Mouse (Mus musculus) hindbrain, embryonic 10.5 days (tissue): ENCODE measurements at regions not wholly inside any gene's neighbourhood (a gene's known extent, or its start where the extent isn't known, plus 50 kb on each side); places are given as distances from the start of the nearest gene placed in this dataset.
A peak's percentile ranks its signal among the peaks of the same experiment; 100 is the strongest.

ENCODE experiments used
- DNase-seq: peaks from one replicate; pipeline ENCODE4 v3.0.0-alpha.2; 2017; ENCODE audit warnings: low spot score
- H3K27ac ChIP-seq: fragments of 300-500 bp; sonication (generic); 2 replicates; pipeline ENCODE4 v1.5.1; 2016; ENCODE audit warnings: mild to moderate bottlenecking, moderate library complexity
- H3K27me3 ChIP-seq: fragments of 300-500 bp; sonication (generic); 2 replicates; pipeline ENCODE4 v1.6.1; 2016; ENCODE audit warnings: mild to moderate bottlenecking; ENCODE audit not compliant: poor library complexity, insufficient read depth, severe bottlenecking
- H3K36me3 ChIP-seq: fragments of 300-500 bp; sonication (generic); 2 replicates; pipeline ENCODE4 v1.6.1; 2016; ENCODE audit warnings: mild to moderate bottlenecking, moderate library complexity
- H3K4me1 ChIP-seq: fragments of 300-500 bp; sonication (generic); replicated peaks from 2 replicates; pipeline ENCODE4 v1.6.1; 2016; ENCODE audit warnings: mild to moderate bottlenecking
- H3K4me3 ChIP-seq: fragments of 300-500 bp; sonication (generic); 2 replicates; pipeline ENCODE4 v1.5.1; 2016; ENCODE audit warnings: mild to moderate bottlenecking, moderate library complexity
- H3K9me3 ChIP-seq: fragments of 300-500 bp; sonication (generic); 2 replicates; pipeline ENCODE4 v1.6.1; 2016; ENCODE audit warnings: mild to moderate bottlenecking, moderate library complexity
- WGBS: fragments of 180-500 bp; shearing (Covaris S2); methylation state at CpG from one replicate; pipeline ENCODE4 v1.1.7; 2016; 5-methylcytosine and 5-hydroxymethylcytosine counted together

GRCm38 (mm10) chr12:9151426-9151825 is 121.6 kb downstream of the Ttc32 start:
- H3K4me3 ChIP-seq = no peak overlapping the region
- H3K36me3 ChIP-seq = no peaks in the 10 kb centered on the region
- WGBS = 80% methylated on average over 1 of the region's 1 CpGs
- DNase-seq = no peak
- no peak overlapping the region for H3K27ac ChIP-seq
- no peaks in the 10 kb centered on the region for H3K27me3 ChIP-seq
- H3K4me1 ChIP-seq = no peaks in the 10 kb centered on the region
- no peaks in the 10 kb centered on the region for H3K9me3 ChIP-seq

GRCm38 (mm10) chr12:9154491-9154890 is 124.7 kb downstream of the Ttc32 start:
- no peaks in the 10 kb centered on the region for H3K27me3 ChIP-seq
- no peak for DNase-seq
- H3K9me3 ChIP-seq = no peaks in the 10 kb centered on the region
- no peaks in the 10 kb centered on the region for H3K36me3 ChIP-seq
- no peaks in the 10 kb centered on the region for H3K4me1 ChIP-seq
- no peak overlapping the region for H3K4me3 ChIP-seq
- WGBS = 92% methylated on average over 2 of the region's 2 CpGs
- H3K27ac ChIP-seq = no peak overlapping the region

GRCm38 (mm10) chr12:9156794-9157193 is 127.0 kb downstream of the Ttc32 start:
- no peak for DNase-seq
- Histone ChIP-seq H3K4me1 (no peaks in the 10 kb centered on the region), H3K27ac (no peak overlapping the region), H3K27me3 (no peaks in the 10 kb centered on the region), H3K9me3 (no peaks in the 10 kb centered on the region), H3K36me3 (no peaks in the 10 kb centered on the region), H3K4me3 (no peak overlapping the region)

GRCm38 (mm10) chr12:9158751-9159150 is 129.0 kb downstream of the Ttc32 start:
- no peak overlapping the region for H3K4me3 ChIP-seq
- no peaks in the 10 kb centered on the region for H3K9me3 ChIP-seq
- H3K4me1 ChIP-seq = no peaks in the 10 kb centered on the region
- no peaks in the 10 kb centered on the region for H3K36me3 ChIP-seq
- DNase-seq = no peak
- WGBS = 92% methylated on average over 5 of the region's 5 CpGs
- no peak overlapping the region for H3K27ac ChIP-seq
- no peaks in the 10 kb centered on the region for H3K27me3 ChIP-seq

- H3K27ac ChIP-seq = 0 out of 2 replicates have a peak overlapping the region, but pooled peaks have one; percentile 5
- H3K9me3 ChIP-seq = no peaks in the 10 kb centered on the region
- H3K4me1 ChIP-seq = no peaks in the 10 kb centered on the region
- WGBS = 78% methylated on average over 4 of the region's 4 CpGs
- H3K4me3 ChIP-seq = no peak overlapping the region
- no peak for DNase-seq
- H3K27me3 ChIP-seq = no peaks in the 10 kb centered on the region
- no peaks in the 10 kb centered on the region for H3K36me3 ChIP-seq
Observed at GRCm38 (mm10) chr12:9165367-9165940, 135.7 kb downstream of the Ttc32 start.

GRCm38 (mm10) chr12:9166218-9166908 is 136.6 kb downstream of the Ttc32 start:
- H3K27me3 ChIP-seq = no peaks in the 10 kb centered on the region
- H3K27ac ChIP-seq = no peak overlapping the region
- H3K4me1 ChIP-seq = no peaks in the 10 kb centered on the region
- H3K9me3 ChIP-seq = no peaks in the 10 kb centered on the region
- WGBS = 55% methylated on average over 10 of the region's 10 CpGs
- no peaks in the 10 kb centered on the region for H3K36me3 ChIP-seq
- no peak overlapping the region for H3K4me3 ChIP-seq
- DNase-seq = peak; percentile 73

- H3K36me3 ChIP-seq = no peaks in the 10 kb centered on the region
- DNase-seq = no peak
- no peak overlapping the region for H3K4me3 ChIP-seq
- no peaks in the 10 kb centered on the region for H3K27me3 ChIP-seq
- H3K4me1 ChIP-seq = no peaks in the 10 kb centered on the region
- no peak overlapping the region for H3K27ac ChIP-seq
- no peaks in the 10 kb centered on the region for H3K9me3 ChIP-seq
- whole genome bisulfite sequencing = 80% methylated on average over 3 of the region's 3 CpGs
Observed at GRCm38 (mm10) chr12:9169008-9169407, 139.2 kb downstream of the Ttc32 start.

GRCm38 (mm10) chr12:9173680-9174079 is 143.9 kb downstream of the Ttc32 start:
- no peaks in the 10 kb centered on the region for H3K27me3 ChIP-seq
- peaks cover 9% of the 10 kb centered on the region; the same call in 1 of the 2 replicates for H3K4me1 ChIP-seq
- WGBS = 23% methylated on average over 1 of the region's 1 CpGs
- no peaks in the 10 kb centered on the region for H3K36me3 ChIP-seq
- DNase-seq = no peak
- H3K27ac ChIP-seq = no peak overlapping the region
- H3K9me3 ChIP-seq = no peaks in the 10 kb centered on the region
- H3K4me3 ChIP-seq = no peak overlapping the region

- no peak overlapping the region for H3K27ac ChIP-seq
- peaks cover 12% of the 10 kb centered on the region; the same call in 1 of the 2 replicates for H3K4me1 ChIP-seq
- WGBS = 65% methylated on average over 9 of the region's 9 CpGs
- H3K27me3 ChIP-seq = no peaks in the 10 kb centered on the region
- no peak overlapping the region for H3K4me3 ChIP-seq
- no peaks in the 10 kb centered on the region for H3K36me3 ChIP-seq
- peak; percentile 17 for DNase-seq
- no peaks in the 10 kb centered on the region for H3K9me3 ChIP-seq
Observed at GRCm38 (mm10) chr12:9174327-9174726, 144.5 kb downstream of the Ttc32 start.

- H3K36me3 ChIP-seq = no peaks in the 10 kb centered on the region
- H3K27ac ChIP-seq = no peak overlapping the region
- H3K4me3 ChIP-seq = no peak overlapping the region
- no peak for DNase-seq
- no peaks in the 10 kb centered on the region for H3K9me3 ChIP-seq
- WGBS = 64% methylated on average over 2 of the region's 2 CpGs
- peaks cover 12% of the 10 kb centered on the region; the same call in 1 of the 2 replicates for H3K4me1 ChIP-seq
- no peaks in the 10 kb centered on the region for H3K27me3 ChIP-seq
Observed at GRCm38 (mm10) chr12:9176198-9176597, 146.4 kb downstream of the Ttc32 start.

- WGBS = 63% methylated on average over 4 of the region's 4 CpGs
- H3K9me3 ChIP-seq = no peaks in the 10 kb centered on the region
- no peak overlapping the region for H3K4me3 ChIP-seq
- H3K4me1 ChIP-seq = peaks cover 12% of the 10 kb centered on the region; the same call in 1 of the 2 replicates
- no peaks in the 10 kb centered on the region for H3K27me3 ChIP-seq
- no peak overlapping the region for H3K27ac ChIP-seq
- no peaks in the 10 kb centered on the region for H3K36me3 ChIP-seq
- peak; percentile 55 for DNase-seq
Observed at GRCm38 (mm10) chr12:9178626-9179025, 148.8 kb downstream of the Ttc32 start.

- 73% methylated on average over 4 of the region's 4 CpGs for WGBS
Observed at GRCm38 (mm10) chr12:9180677-9181076, 150.9 kb downstream of the Ttc32 start.

GRCm38 (mm10) chr12:9191721-9192120 is 161.9 kb downstream of the Ttc32 start:
- 78% methylated on average over 5 of the region's 5 CpGs for WGBS
- Histone ChIP-seq H3K36me3 (no peaks in the 10 kb centered on the region), H3K9me3 (no peaks in the 10 kb centered on the region), H3K27ac (no peak overlapping the region), H3K4me1 (peaks cover 5% of the 10 kb centered on the region; the same call in 1 of the 2 replicates), H3K27me3 (no peaks in the 10 kb centered on the region), H3K4me3 (no peak overlapping the region)
- no peak for DNase-seq

More at GRCm38 (mm10) chr12:9180677-9181076, 150.9 kb downstream of the Ttc32 start:
- Histone ChIP-seq H3K27me3 (no peaks in the 10 kb centered on the region), H3K4me3 (no peak overlapping the region), H3K9me3 (no peaks in the 10 kb centered on the region), H3K27ac (no peak overlapping the region), H3K4me1 (0 out of 2 replicates have a peak, but pooled peaks cover 9% of the 10 kb centered on the region), H3K36me3 (no peaks in the 10 kb centered on the region)
- no peak for DNase-seq
